Mouse (Mus musculus) R1 (cell line): ENCODE results near the gene Spire2.
"Not testable (repeated sequence)": the region's sequence is repeated elsewhere in the genome, so short reads cannot be mapped to it uniquely, and the experiment has no call there.

Experiments used
- DNase-seq: peaks from one replicate; pipeline ENCODE4 v3.0.0-alpha.2; 2018; ENCODE audit warnings: low read depth, low spot score

Spire2 gene

GRCm38 (mm10) chr8:123332262-123333090 is at the start of gene Spire2:
Gene Spire2 (plus strand): TSS chr8:123332713.
- peak; percentile 94 for DNase-seq

- DNase-seq, result not testable (repeated sequence)
Observed at GRCm38 (mm10) chr8:123282994-123283393, 49.5 kb upstream of the Spire2 start.

- DNase-seq, result no peak
Observed at GRCm38 (mm10) chr8:123283991-123284390, 48.5 kb upstream of the Spire2 start.

GRCm38 (mm10) chr8:123284493-123284892 is 48.0 kb upstream of the Spire2 start:
- peak; percentile 46 for DNase-seq

GRCm38 (mm10) chr8:123287362-123287761 is 45.2 kb upstream of the Spire2 start:
- no peak for DNase-seq

GRCm38 (mm10) chr8:123290166-123290565 is 42.3 kb upstream of the Spire2 start:
- DNase-seq, result peak; percentile 69

- no peak for DNase-seq
Observed at GRCm38 (mm10) chr8:123290679-123291078, 41.8 kb upstream of the Spire2 start.

GRCm38 (mm10) chr8:123291716-123292115 is 40.8 kb upstream of the Spire2 start:
- DNase-seq, result no peak

GRCm38 (mm10) chr8:123292281-123292680 is 40.2 kb upstream of the Spire2 start:
- no peak for DNase-seq

- no peak for DNase-seq
Observed at GRCm38 (mm10) chr8:123292785-123293184, 39.7 kb upstream of the Spire2 start.

- DNase-seq, result no peak
Observed at GRCm38 (mm10) chr8:123298301-123298700, 34.2 kb upstream of the Spire2 start.

GRCm38 (mm10) chr8:123308738-123309137 is 23.8 kb upstream of the Spire2 start:
- DNase-seq, result no peak

GRCm38 (mm10) chr8:123317781-123318466 is 14.6 kb upstream of the Spire2 start:
- no peak for DNase-seq

GRCm38 (mm10) chr8:123318467-123318911 is 14.0 kb upstream of the Spire2 start, which contains the start of gene Fanca:
Gene Fanca (minus strand): TSS chr8:123318576.
- peak; percentile 97 for DNase-seq

GRCm38 (mm10) chr8:123319522-123320164 is 12.9 kb upstream of the Spire2 start:
- DNase-seq, result peak; percentile 73

GRCm38 (mm10) chr8:123328552-123328951 is 4.0 kb upstream of the Spire2 start:
- no peak for DNase-seq

GRCm38 (mm10) chr8:123329350-123329749 is 3.2 kb upstream of the Spire2 start:
- no peak for DNase-seq

- no peak for DNase-seq
Observed at GRCm38 (mm10) chr8:123329961-123330360, 2.6 kb upstream of the Spire2 start.

GRCm38 (mm10) chr8:123330701-123331100 is 1.8 kb upstream of the Spire2 start:
- DNase-seq, result no peak

GRCm38 (mm10) chr8:123331301-123331700 is 1.2 kb upstream of the Spire2 start:
- DNase-seq, result no peak

GRCm38 (mm10) chr8:123331810-123332209 is 703 bp upstream of the Spire2 start:
- DNase-seq, result no peak

GRCm38 (mm10) chr8:123333091-123333587 is 626 bp downstream of the Spire2 start:
- no peak for DNase-seq
